Comparison of ENCODE assay signal across 22 mouse cellular contexts in genomic region chr3:153408361-153408760, GRCm38 (mm10).
"Had no signal": no experiment of that assay in that cellular context is flagged by ENCODE, and none has a peak within 500 bp of the region (broad histone marks: within the 10 kb centered on the region; RNA-seq: fewer than 3 reads in every experiment).

No protein-coding gene starts in this region.

- DNase-seq: heart, postnatal 10 days; heart, postnatal 14 days; heart, postnatal 36 days; heart, postnatal 4 days; kidney, adult 11 months; kidney, adult 18-20 months; kidney, adult 2 months; kidney, adult 8-10 months; kidney, adult 9 months; kidney, postnatal 10 days; kidney, postnatal 14 days; kidney, postnatal 25 days; kidney, postnatal 36 days; kidney, postnatal 4 days; layer of hippocampus, adult 9-11 months; layer of hippocampus, postnatal 36 days had no signal

- ATAC-seq: hindbrain, embryonic 16.5 days; hindbrain, postnatal 0 days; inflammation-experienced regulatory T-cells, adult 6 months; intestine, embryonic 15.5 days; intestine, embryonic 16.5 days; intestine, postnatal 0 days had no signal
